ENCODE assay signal across 30 mouse cellular contexts in the genomic region with DNA sequence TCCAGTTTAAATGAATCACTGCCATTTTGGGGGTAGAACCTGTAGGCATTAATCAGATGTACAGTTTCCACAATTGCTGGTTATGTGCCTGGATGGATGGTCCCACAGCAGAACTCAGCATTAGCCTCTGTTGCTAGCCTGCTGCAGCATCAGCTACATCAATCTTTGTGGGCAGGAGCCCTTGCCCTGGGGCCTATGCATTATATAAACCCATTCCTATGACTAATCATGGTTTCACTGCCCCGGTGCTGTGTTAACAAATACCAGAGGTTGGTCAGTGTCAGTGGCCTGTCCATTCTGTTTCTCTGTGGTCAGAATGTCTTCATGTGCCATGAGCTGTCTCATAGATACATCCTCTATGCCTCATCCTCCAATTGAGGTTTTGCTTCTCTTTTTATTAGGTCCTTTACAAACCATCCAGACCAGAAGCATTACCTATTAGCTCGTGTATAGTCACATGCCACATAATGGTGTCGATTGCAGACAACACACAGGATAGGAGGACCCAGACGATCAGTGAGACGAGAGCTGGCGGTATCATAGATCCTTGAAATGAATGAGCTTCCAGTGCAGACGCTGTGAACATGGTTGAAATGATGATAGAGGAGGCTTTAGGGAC. TPM values are rescaled to one million over a fixed set of nuclear protein-coding genes. Genes with fewer than 3 reads are reported as not detected.
"Had no signal": no experiment of that assay in that cellular context is flagged by ENCODE, and none has a peak within 500 bp of the region (broad histone marks: within the 10 kb centered on the region; RNA-seq: fewer than 3 reads in every experiment).

No protein-coding gene starts in this region.

- H3K27me3 ChIP-seq: kidney, embryonic 15.5 days; limb, embryonic 12.5 days; limb, embryonic 15.5 days; midbrain, embryonic 12.5 days; midbrain, embryonic 15.5 days had no signal

- DNase-seq: kidney, adult 8-10 months; kidney, postnatal 10 days; kidney, postnatal 36 days; left cerebral cortex, postnatal 4 days; liver, postnatal 0 days; lung, embryonic 14.5 days; thymus, adult 2 months; thymus, postnatal 14 days; thymus, postnatal 4 days had no signal

- H3K4me3 ChIP-seq: kidney, embryonic 15.5 days; limb, embryonic 12.5 days; limb, embryonic 15.5 days; midbrain, embryonic 12.5 days; midbrain, embryonic 15.5 days had no signal

- H3K9me3 ChIP-seq: kidney, embryonic 15.5 days; limb, embryonic 12.5 days; limb, embryonic 15.5 days; midbrain, embryonic 12.5 days; midbrain, embryonic 15.5 days had no signal

- ATAC-seq: liver, postnatal 0 days; lung, postnatal 0 days; midbrain, embryonic 15.5 days had no signal

- H3K36me3 ChIP-seq: kidney, embryonic 15.5 days; limb, embryonic 12.5 days; limb, embryonic 15.5 days; midbrain, embryonic 12.5 days; midbrain, embryonic 15.5 days had no signal

- H3K4me2 ChIP-seq: kidney, embryonic 15.5 days; limb, embryonic 12.5 days; limb, embryonic 15.5 days; liver, embryonic 11.5 days; lung, embryonic 14.5 days; midbrain, embryonic 12.5 days; midbrain, embryonic 15.5 days had no signal

- H3K9ac ChIP-seq: kidney, embryonic 15.5 days; limb, embryonic 12.5 days; limb, embryonic 15.5 days; liver, embryonic 14.5 days; liver, postnatal 0 days; lung, embryonic 14.5 days; midbrain, embryonic 12.5 days; midbrain, embryonic 15.5 days had no signal

- H3K27ac ChIP-seq: kidney, embryonic 15.5 days; limb, embryonic 12.5 days; limb, embryonic 15.5 days; liver, embryonic 14.5 days; macrophage; midbrain, embryonic 12.5 days; midbrain, embryonic 15.5 days had no signal

- H3K4me1 ChIP-seq: kidney, embryonic 15.5 days; limb, embryonic 12.5 days; limb, embryonic 15.5 days; midbrain, embryonic 12.5 days; midbrain, embryonic 15.5 days had no signal

RNA-seq across cellular contexts. Expression of a gene that starts 9.4 kb away (rescaled TPM):
- total RNA-seq: layer of hippocampus, adult 8-10 months; left cerebral cortex, postnatal 4 days; megakaryocyte, adult 5-6 weeks; monocyte, adult 5-6 weeks had no signal
- polyA plus RNA-seq: limb, embryonic 12.5 days; liver, embryonic 11.5 days; liver, postnatal 0 days; macrophage; midbrain, embryonic 12.5 days; midbrain, embryonic 15.5 days; neural tube, embryonic 14.5 days; testis, adult 2 months had no signal

RNA-seq across cellular contexts. Expression of a gene that starts 21.6 kb away (rescaled TPM):
- total RNA-seq: layer of hippocampus, adult 8-10 months; left cerebral cortex, adult 8-10 months; left cerebral cortex, postnatal 4 days; monocyte, adult 5-6 weeks had no signal
- polyA plus RNA-seq: limb, embryonic 12.5 days; spleen, adult 2 months; testis, adult 2 months had no signal

RNA-seq across cellular contexts. Expression of a gene that starts 28.7 kb away (rescaled TPM):
- total RNA-seq: layer of hippocampus, adult 8-10 months; layer of hippocampus, postnatal 10 days; left cerebral cortex, adult 8-10 months; left cerebral cortex, postnatal 14 days; left cerebral cortex, postnatal 4 days; megakaryocyte, adult 5-6 weeks; monocyte, adult 5-6 weeks had no signal
- polyA plus RNA-seq: kidney, embryonic 15.5 days; limb, embryonic 12.5 days; limb, embryonic 15.5 days; liver, embryonic 11.5 days; liver, embryonic 14.5 days; liver, postnatal 0 days; lung, embryonic 14.5 days; lung, postnatal 0 days; macrophage; midbrain, embryonic 12.5 days; midbrain, embryonic 15.5 days; neural tube, embryonic 11.5 days; neural tube, embryonic 14.5 days; small intestine, adult 2 months; spleen, adult 2 months; stomach, embryonic 16.5 days; testis, adult 2 months; thymus, adult 2 months had no signal

RNA-seq across cellular contexts. Expression of a gene that starts 31.7 kb away (rescaled TPM):
- total RNA-seq: layer of hippocampus, postnatal 10 days; left cerebral cortex, adult 8-10 months; left cerebral cortex, postnatal 14 days had no signal

RNA-seq across cellular contexts. Expression of a gene that starts 34.6 kb away (rescaled TPM):
- total RNA-seq: megakaryocyte, adult 5-6 weeks; monocyte, adult 5-6 weeks had no signal
- polyA plus RNA-seq: liver, embryonic 11.5 days; spleen, adult 2 months had no signal
